Mouse (Mus musculus) lung, postnatal 0 days (tissue): ENCODE data around the gene Epn1.

Experiments used
- CTCF ChIP-seq: IDR thresholded peaks from 2 replicates; pipeline ENCODE4 v1.5.1; 2016; ENCODE audit warnings: antibody characterized with exemption, mild to moderate bottlenecking
- EP300 ChIP-seq: IDR thresholded peaks from 2 replicates; pipeline ENCODE4 v1.6.1; 2016; ENCODE audit warnings: antibody characterized with exemption, mild to moderate bottlenecking, control low read depth

GRCm38 (mm10) chr7:5058631-5059030, 21.4 kb upstream of the Epn1 start:
- no peak for TF ChIP-seq CTCF
- TF ChIP-seq EP300 = no peak
